Mouse (Mus musculus) liver, postnatal 0 days (tissue): ENCODE measurements around the gene Ache. TPM values are rescaled to one million over a fixed set of nuclear protein-coding genes. Genes with fewer than 3 reads are reported as not detected.
A peak's percentile ranks its signal among the peaks of the same experiment; 100 is the strongest.

Experiments used
- ATAC-seq: fragments of 200-750 bp; cut with Nextera tagmentation; 2 replicates; pipeline ENCODE4 v1.8.0; 2017; ENCODE audit warnings: mild to moderate bottlenecking, moderate library complexity
- DNase-seq: peaks from one replicate; pipeline ENCODE4 v3.0.0-alpha.2; 2016
- H3K27ac ChIP-seq: fragments of 300-500 bp; sonication (generic); 2 replicates; pipeline ENCODE4 v1.5.1; 2014; ENCODE audit warnings: antibody characterized with exemption, moderate library complexity, mild to moderate bottlenecking, low read depth
- H3K27me3 ChIP-seq: fragments of 300-500 bp; sonication (generic); 2 replicates; pipeline ENCODE4 v1.6.1; 2014; ENCODE audit warnings: low read length, control low read depth, mixed read lengths; ENCODE audit not compliant: insufficient read depth
- H3K36me3 ChIP-seq: fragments of 300-500 bp; sonication (generic); replicated peaks from 2 replicates; pipeline ENCODE4 v1.6.1; 2014; ENCODE audit warnings: mild to moderate bottlenecking, control low read depth, low read length, moderate library complexity, mixed read lengths; ENCODE audit not compliant: insufficient read depth
- H3K4me1 ChIP-seq: fragments of 300-500 bp; sonication (generic); 2 replicates; pipeline ENCODE4 v1.6.1; 2014; ENCODE audit warnings: antibody characterized with exemption, mild to moderate bottlenecking, control low read depth; ENCODE audit not compliant: insufficient read depth
- H3K4me2 ChIP-seq: fragments of 300-500 bp; sonication (generic); 2 replicates; pipeline ENCODE4 v1.6.1; 2014; ENCODE audit warnings: low read depth, mild to moderate bottlenecking, low read length, moderate library complexity, mixed read lengths
- H3K4me3 ChIP-seq: fragments of 300-500 bp; sonication (generic); 2 replicates; pipeline ENCODE4 v1.5.1; 2014; ENCODE audit warnings: low read depth, low read length
- H3K9ac ChIP-seq: fragments of 300-500 bp; sonication (generic); replicated peaks from 2 replicates; pipeline ENCODE4 v1.6.1; 2014; ENCODE audit warnings: mild to moderate bottlenecking, moderate library complexity
- H3K9me3 ChIP-seq: fragments of 300-500 bp; sonication (generic); 2 replicates; pipeline ENCODE4 v1.6.1; 2016; ENCODE audit warnings: mild to moderate bottlenecking, control low read depth, low read length, mixed read lengths
- CTCF ChIP-seq: sonication (generic); IDR thresholded peaks from 2 replicates; pipeline ENCODE4 v1.5.1; 2016; ENCODE audit warnings: antibody characterized with exemption, low read depth
- EP300 ChIP-seq: IDR thresholded peaks from 2 replicates; pipeline ENCODE4 v1.6.1; 2016; ENCODE audit warnings: antibody characterized with exemption, low read depth, mild to moderate bottlenecking
- WGBS: fragments of 180-500 bp; shearing (Covaris S2); extraction: QIAGEN DNeasy Blood & Tissue Kit; methylation state at CpG from one replicate; pipeline ENCODE4 v1.1.7; 2014; ENCODE audit not compliant: insufficient replicate concordance; 5-methylcytosine and 5-hydroxymethylcytosine counted together
- microRNA-seq: library from miRNA; unstranded; fragments of <30 nt; microRNA quantifications from one replicate; pipeline ENCODE4, GENCODE M21; 2016
- polyA plus RNA-seq: library from polyadenylated mRNA; unstranded; fragments of >200 nt; fragmentation: Nextera tagmentation; extraction: Ambion mirVana; gene quantifications from 2 replicates; pipeline ENCODE4 v1.2.1, GENCODE M21; 2015

Gene Ache
- polyA plus RNA-seq, 1 experiment from 2014 or later = 11.1 TPM

GRCm38 (mm10) chr5:137343412-137343811, 56.1 kb downstream of the Ache start:
- Histone ChIP-seq H3K36me3 (no peaks in the 10 kb centered on the region), H3K4me3 (no peak overlapping the region), H3K4me1 (peaks cover 19% of the 10 kb centered on the region), H3K27ac (no peak overlapping the region), H3K27me3 (peaks cover 10% of the 10 kb centered on the region; the same call in 1 of the 2 replicates), H3K4me2 (no peak overlapping the region), H3K9me3 (no peaks in the 10 kb centered on the region), H3K9ac (no peak overlapping the region)
- ATAC-seq (no peak), DNase-seq (no peak)
- 93% methylated on average over 5 of the region's 5 CpGs for WGBS
- no peak for TF ChIP-seq EP300
- no peak for TF ChIP-seq CTCF

- no peak for DNase-seq
- TF ChIP-seq EP300 = no peak
- TF ChIP-seq CTCF = peak; percentile 35
- no peak overlapping the region for H3K4me3 ChIP-seq
- peaks cover 17% of the 10 kb centered on the region for H3K4me1 ChIP-seq
- H3K27ac ChIP-seq = no peak overlapping the region
- no peaks in the 10 kb centered on the region for H3K36me3 ChIP-seq
- H3K27me3 ChIP-seq = peaks cover 14% of the 10 kb centered on the region
- no peak overlapping the region for H3K9ac ChIP-seq
- ATAC-seq = no peak
- H3K9me3 ChIP-seq = no peaks in the 10 kb centered on the region
- H3K4me2 ChIP-seq = no peak overlapping the region
Observed at GRCm38 (mm10) chr5:137343869-137344268, 56.5 kb downstream of the Ache start.

Small RNAs within 50 kb of the gene (microRNA-seq; reads per million reads assigned to microRNA genes)
- not detected for gene Mir7036
- gene Mir8116 = not detected

Other genes starting within 250 kb of the Ache start
- 57.9 and 60.7 TPM in 2 replicates for gene Ap1s1, start 241.4 kb upstream of the Ache start, polyA plus RNA-seq
- 0.23 and 0.25 TPM in 2 replicates for gene Serpine1, start 215.3 kb upstream of the Ache start, polyA plus RNA-seq
- 6.4 and 7.4 TPM in 2 replicates for gene Trim56, start 171.3 kb upstream of the Ache start, polyA plus RNA-seq
- not detected in 2 replicates for gene Muc3, start 138.2 kb upstream of the Ache start, polyA plus RNA-seq
- gene Muc3a, start 75.1 kb upstream of the Ache start, polyA plus RNA-seq = 0.07 and 0.09 TPM in 2 replicates
- gene Ufsp1, start 7.1 kb downstream of the Ache start, polyA plus RNA-seq = 9.1 and 9.5 TPM in 2 replicates
- gene Srrt, start 20.2 kb downstream of the Ache start, polyA plus RNA-seq = 24.1 and 28.2 TPM in 2 replicates
- 7.5 and 9.2 TPM in 2 replicates for gene Trip6, start 26.9 kb downstream of the Ache start, polyA plus RNA-seq
- gene Slc12a9, start 46.1 kb downstream of the Ache start, polyA plus RNA-seq = 2.9 and 3.2 TPM in 2 replicates
- 5.7 and 5.9 TPM in 2 replicates for gene Ephb4, start 62.6 kb downstream of the Ache start, polyA plus RNA-seq
- 0.01 and 0.06 TPM in 2 replicates for gene Zan, start 189.5 kb downstream of the Ache start, polyA plus RNA-seq
- gene Pop7, start 215.0 kb downstream of the Ache start, polyA plus RNA-seq = 27.5 and 27.7 TPM in 2 replicates
- gene Gigyf1, start 231.0 kb downstream of the Ache start, polyA plus RNA-seq = 2.8 and 4.0 TPM in 2 replicates
- 0.13 and 0.26 TPM in 2 replicates for gene Epo, start 245.7 kb downstream of the Ache start, polyA plus RNA-seq
- 165 and 177 TPM in 2 replicates for gene Gnb2, start 246.0 kb downstream of the Ache start, polyA plus RNA-seq